25 mouse cellular contexts compared by ENCODE assay signal in genomic region chr14:23360491-23360995, GRCm38 (mm10).
DNase-seq lines count a peak whose midpoint lies in the region; ATAC-seq and TF ChIP-seq lines count a peak whose summit lies in the region.
"Had no signal": no experiment of that assay in that cellular context is flagged by ENCODE, and none has a peak within 500 bp of the region (broad histone marks: within the 10 kb centered on the region; RNA-seq: fewer than 3 reads in every experiment).

No protein-coding gene starts in this region.

- H3K4me2 ChIP-seq in forebrain, embryonic 13.5 days = no peak overlapping the region
- no peak overlapping the region for H3K4me2 ChIP-seq in forebrain, embryonic 15.5 days (replicated peaks)
- peak overlapping the region; percentile 22; the same call in 1 of the 2 replicates for H3K4me2 ChIP-seq in midbrain, embryonic 14.5 days (ENCODE audit: low read length)
- H3K4me2 ChIP-seq in intestine, postnatal 0 days (replicated peaks; ENCODE audit: low read depth) = no peak overlapping the region
- H3K4me2 ChIP-seq: embryonic facial prominence, embryonic 15.5 days; hindbrain, embryonic 13.5 days; limb, embryonic 15.5 days; liver, embryonic 13.5 days; stomach, embryonic 15.5 days had no signal

- no peak for ATAC-seq in forebrain, embryonic 13.5 days
- ATAC-seq in forebrain, embryonic 15.5 days (replicated peaks) = no peak
- no peak for ATAC-seq in midbrain, embryonic 14.5 days (ENCODE audit: low FRiP score, low TSS enrichment)
- ATAC-seq in intestine, postnatal 0 days = no peak
- ATAC-seq: inflammation-experienced regulatory T-cells, adult 6 months; lung, postnatal 0 days had no signal

- TF ChIP-seq CTCF in intestine, postnatal 0 days (IDR thresholded peaks at IDR 0.05; ENCODE audit: low read depth) = no peak

- 48% methylated on average over 11 of the region's 11 CpGs for WGBS in forebrain, embryonic 13.5 days
- WGBS in forebrain, embryonic 15.5 days = 45% methylated on average over 11 of the region's 11 CpGs
- WGBS in midbrain, embryonic 14.5 days = 19% methylated on average over 11 of the region's 11 CpGs
- WGBS in intestine, postnatal 0 days = 45% methylated on average over 11 of the region's 11 CpGs

- H3K27ac ChIP-seq in forebrain, embryonic 13.5 days = peak overlapping the region; percentile 6; the same call in 1 of the 2 replicates
- H3K27ac ChIP-seq in forebrain, embryonic 15.5 days (replicated peaks) = no peak overlapping the region
- no peak overlapping the region for H3K27ac ChIP-seq in midbrain, embryonic 14.5 days (replicated peaks; ENCODE audit: low read depth, low read length)
- no peak overlapping the region for H3K27ac ChIP-seq in intestine, postnatal 0 days (ENCODE audit: low read depth, low read length)
- H3K27ac ChIP-seq: embryonic facial prominence, embryonic 15.5 days; hindbrain, embryonic 13.5 days; kidney, postnatal 0 days; limb, embryonic 10.5 days; limb, embryonic 15.5 days; liver, embryonic 13.5 days; stomach, embryonic 15.5 days had no signal

- peaks cover 12% of the 10 kb centered on the region for H3K4me1 ChIP-seq in forebrain, embryonic 13.5 days
- no peaks in the 10 kb centered on the region; the same call in 1 of the 2 replicates for H3K4me1 ChIP-seq in forebrain, embryonic 15.5 days
- peaks cover 17% of the 10 kb centered on the region for H3K4me1 ChIP-seq in midbrain, embryonic 14.5 days (ENCODE audit: control insufficient read depth, insufficient read depth, low read length)
- no peaks in the 10 kb centered on the region for H3K4me1 ChIP-seq in intestine, postnatal 0 days (replicated peaks; ENCODE audit: control insufficient read depth, insufficient read depth, low read length)
- H3K4me1 ChIP-seq: liver, embryonic 13.5 days; megakaryocyte, embryonic 14.5 days; stomach, embryonic 15.5 days had no signal

- H3K9ac ChIP-seq in forebrain, embryonic 13.5 days = no peak overlapping the region
- H3K9ac ChIP-seq in forebrain, embryonic 15.5 days (replicated peaks) = no peak overlapping the region
- H3K9ac ChIP-seq in midbrain, embryonic 14.5 days (replicated peaks; ENCODE audit: low read length) = no peak overlapping the region; the same call in 1 of the 2 replicates
- no peak overlapping the region for H3K9ac ChIP-seq in intestine, postnatal 0 days (ENCODE audit: low read depth, low read length)
- H3K9ac ChIP-seq: embryonic facial prominence, embryonic 15.5 days; hindbrain, embryonic 13.5 days; limb, embryonic 15.5 days; liver, embryonic 13.5 days; stomach, embryonic 15.5 days had no signal

- no peaks in the 10 kb centered on the region for H3K9me3 ChIP-seq in forebrain, embryonic 13.5 days (replicated peaks)
- H3K9me3 ChIP-seq in forebrain, embryonic 15.5 days = no peaks in the 10 kb centered on the region
- no peaks in the 10 kb centered on the region for H3K9me3 ChIP-seq in midbrain, embryonic 14.5 days (ENCODE audit: control insufficient read depth, low read length)
- no peaks in the 10 kb centered on the region for H3K9me3 ChIP-seq in intestine, postnatal 0 days (ENCODE audit: control insufficient read depth)
- H3K9me3 ChIP-seq: embryonic facial prominence, embryonic 15.5 days; hindbrain, embryonic 13.5 days; limb, embryonic 10.5 days; limb, embryonic 15.5 days; liver, embryonic 13.5 days; stomach, embryonic 15.5 days had no signal

- no peaks in the 10 kb centered on the region for H3K36me3 ChIP-seq in forebrain, embryonic 13.5 days (ENCODE audit: poor library complexity, severe bottlenecking)
- no peaks in the 10 kb centered on the region for H3K36me3 ChIP-seq in forebrain, embryonic 15.5 days
- no peaks in the 10 kb centered on the region for H3K36me3 ChIP-seq in midbrain, embryonic 14.5 days (ENCODE audit: control insufficient read depth, insufficient read depth, low read length)
- no peaks in the 10 kb centered on the region for H3K36me3 ChIP-seq in intestine, postnatal 0 days (ENCODE audit: control insufficient read depth, insufficient read depth)
- H3K36me3 ChIP-seq: embryonic facial prominence, embryonic 15.5 days; hindbrain, embryonic 13.5 days; limb, embryonic 10.5 days; limb, embryonic 15.5 days; liver, embryonic 13.5 days; stomach, embryonic 15.5 days had no signal

- peak; percentile 8 to 19 for DNase-seq in layer of hippocampus, postnatal 14 days (ENCODE audit: low spot score in 2 of 2)
- DNase-seq in layer of hippocampus, postnatal 10 days (ENCODE audit: low spot score in 2 of 2) = no peak
- peak; percentile 25 for DNase-seq in Muller cell, postnatal 12 days (ENCODE audit: inconsistent ontology term)
- peak; percentile 41 for DNase-seq in midbrain, embryonic 14.5 days
- DNase-seq: adrenal gland, postnatal 25 days; cerebellum, adult 18-20 months; gastrocnemius, postnatal 10 days; kidney, adult 2 months; kidney, postnatal 4 days; liver, embryonic 13.5 days; lung, adult 18-20 months; lung, postnatal 4 days; right cerebral cortex, postnatal 14 days had no signal

- peaks cover 3% of the 10 kb centered on the region for H3K27me3 ChIP-seq in forebrain, embryonic 13.5 days
- no peaks in the 10 kb centered on the region for H3K27me3 ChIP-seq in forebrain, embryonic 15.5 days
- H3K27me3 ChIP-seq in midbrain, embryonic 14.5 days (ENCODE audit: control insufficient read depth, insufficient read depth, low read length) = no peaks in the 10 kb centered on the region; the same call in 1 of the 2 replicates
- no peaks in the 10 kb centered on the region for H3K27me3 ChIP-seq in intestine, postnatal 0 days (replicated peaks; ENCODE audit: control insufficient read depth, insufficient read depth, low read length)
- H3K27me3 ChIP-seq: embryonic facial prominence, embryonic 15.5 days; limb, embryonic 15.5 days; liver, embryonic 13.5 days; megakaryocyte, embryonic 14.5 days; stomach, embryonic 15.5 days had no signal

- H3K4me3 ChIP-seq in forebrain, embryonic 13.5 days = no peak overlapping the region
- no peak overlapping the region for H3K4me3 ChIP-seq in forebrain, embryonic 15.5 days
- no peak overlapping the region for H3K4me3 ChIP-seq in midbrain, embryonic 14.5 days (replicated peaks; ENCODE audit: low read depth, low read length)
- H3K4me3 ChIP-seq in intestine, postnatal 0 days (ENCODE audit: low read depth, low read length) = no peak overlapping the region
- H3K4me3 ChIP-seq: embryonic facial prominence, embryonic 15.5 days; hindbrain, embryonic 13.5 days; limb, embryonic 10.5 days; limb, embryonic 15.5 days; liver, embryonic 13.5 days; megakaryocyte, embryonic 14.5 days; stomach, embryonic 15.5 days had no signal

Comparison
In these comparisons a context has a peak if more than half of its experiments do, and no peak if none do; other contexts are left out.
1. DNase-seq: peak in layer of hippocampus, postnatal 14 days (2 of 2), Muller cell, postnatal 12 days (single experiment) and midbrain, embryonic 14.5 days (single experiment); none in layer of hippocampus, postnatal 10 days (0 of 2).